Mouse (Mus musculus) T-helper 1 cell (primary cell): Measurements from ENCODE around the gene Slc25a34.

Experiments
- in situ Hi-C: fragments of 300-600 bp; cut with MboI, MseI; formaldehyde crosslinking; loops from one replicate; pipeline ENCODE4 v1.15.1; 2025; ENCODE audit warnings: high pct_unique_total_duplicates

Slc25a34 gene

GRCm38 (mm10) chr4:141643118-141643855 is 19.7 kb upstream of the Slc25a34 start:
- in situ Hi-C loops, result no loop called here

GRCm38 (mm10) chr4:141641961-141642811 is 18.6 kb upstream of the Slc25a34 start:
- in situ Hi-C loops, result no loop called here

- in situ Hi-C loops, result no loop called here
Measured at GRCm38 (mm10) chr4:141641353-141641771, 17.7 kb upstream of the Slc25a34 start.

GRCm38 (mm10) chr4:141639474-141639873 is 15.9 kb upstream of the Slc25a34 start:
- in situ Hi-C loops, result no loop called here

- in situ Hi-C loops, result no loop called here
Measured at GRCm38 (mm10) chr4:141636693-141637092, 13.1 kb upstream of the Slc25a34 start.

- in situ Hi-C loops, result no loop called here
Measured at GRCm38 (mm10) chr4:141635991-141636390, 12.4 kb upstream of the Slc25a34 start.

- in situ Hi-C loops, result no loop called here
Measured at GRCm38 (mm10) chr4:141632111-141632873, 8.7 kb upstream of the Slc25a34 start.

- in situ Hi-C loops, result no loop called here
Measured at GRCm38 (mm10) chr4:141631250-141631649, 7.6 kb upstream of the Slc25a34 start.

- in situ Hi-C loops, result no loop called here
Measured at GRCm38 (mm10) chr4:141630021-141630420, 6.4 kb upstream of the Slc25a34 start.

GRCm38 (mm10) chr4:141628661-141629060 is 5.0 kb upstream of the Slc25a34 start:
- in situ Hi-C loops, result no loop called here

GRCm38 (mm10) chr4:141627502-141627901 is 3.9 kb upstream of the Slc25a34 start:
- in situ Hi-C loops, result no loop called here

GRCm38 (mm10) chr4:141625774-141626550 is 2.3 kb upstream of the Slc25a34 start:
- in situ Hi-C loops, result no loop called here

GRCm38 (mm10) chr4:141624983-141625773 is 1.6 kb upstream of the Slc25a34 start:
- in situ Hi-C loops, result no loop called here

GRCm38 (mm10) chr4:141624134-141624533 is 513 bp upstream of the Slc25a34 start:
- in situ Hi-C loops, result no loop called here

GRCm38 (mm10) chr4:141623037-141623436 is 584 bp downstream of the Slc25a34 start:
- in situ Hi-C loops, result no loop called here

GRCm38 (mm10) chr4:141622580-141622979 is 1.0 kb downstream of the Slc25a34 start:
- in situ Hi-C loops, result no loop called here

GRCm38 (mm10) chr4:141622091-141622490 is 1.5 kb downstream of the Slc25a34 start:
- in situ Hi-C loops, result no loop called here

GRCm38 (mm10) chr4:141621297-141621696 is 2.3 kb downstream of the Slc25a34 start:
- in situ Hi-C loops, result no loop called here

GRCm38 (mm10) chr4:141619299-141619883 is 4.2 kb downstream of the Slc25a34 start:
- in situ Hi-C loops, result loop anchor here (10.0 kb wide), 2 partner anchors 225 to 925 kb away; partner anchors contain the start of gene Ctrc
